Mouse (Mus musculus): ENCODE results near the gene Gpt2.

DNA sequence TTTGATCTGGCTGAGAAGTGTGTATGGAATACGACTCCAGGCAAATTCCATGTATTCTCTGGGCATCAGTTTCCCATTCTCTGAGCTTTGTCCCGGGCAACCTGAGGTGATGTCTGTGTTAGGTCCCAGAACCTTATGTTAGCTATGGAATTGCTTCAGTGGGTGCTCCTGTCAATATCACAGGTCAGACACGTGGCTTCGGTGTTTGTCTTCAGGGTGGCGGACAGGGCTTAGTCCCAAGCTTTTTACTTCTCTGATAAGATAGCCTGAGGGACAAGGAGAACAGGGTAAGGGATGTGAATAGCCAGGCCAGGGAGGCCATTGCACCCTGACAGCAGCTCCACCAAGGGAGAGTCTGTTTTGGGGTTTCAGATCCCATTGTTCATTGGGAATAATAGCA, 3.7 kb downstream of the Gpt2 start:
- TF ChIP-seq POLR2A (IDR thresholded peaks at IDR 0.05; ENCODE audit: low read depth, low read length) (no peak), CTCF (IDR thresholded peaks at IDR 0.05; ENCODE audit: extremely low read depth, insufficient read depth, insufficient read length, insufficient replicate concordance) (no peak)
